Mouse (Mus musculus) G1E (cell line): ENCODE results near the gene Zmynd11. TPM values are rescaled to one million over a fixed set of nuclear protein-coding genes. Genes with fewer than 3 reads are reported as not detected.

Experiments
- ATAC-seq: 2 replicates; pipeline ENCODE4 v1.8.0; 2016; ENCODE audit warnings: mild to moderate bottlenecking; ENCODE audit not compliant: insufficient number of reproducible peaks, poor library complexity, low FRiP score, severe bottlenecking; ENCODE audit errors: extremely low read depth
- DNase-seq: peaks from one replicate; pipeline ENCODE4 v3.0.0; 2012; ENCODE audit warnings: low spot score
- H3K27me3 ChIP-seq: 2 replicates; pipeline ENCODE4 v1.6.1; 2012; ENCODE audit warnings: mild to moderate bottlenecking, low read length, inconsistent platforms; ENCODE audit not compliant: insufficient read depth
- H3K36me3 ChIP-seq: replicated peaks from 2 replicates; pipeline ENCODE3; 2012; ENCODE audit warnings: mild to moderate bottlenecking, inconsistent platforms
- H3K4me1 ChIP-seq: 2 replicates; pipeline ENCODE4 v1.6.1; 2012; ENCODE audit warnings: low read depth, low read length, inconsistent platforms, mixed read lengths; ENCODE audit not compliant: insufficient read depth
- H3K4me3 ChIP-seq: 2 replicates; pipeline ENCODE4 v1.5.1; 2012; ENCODE audit warnings: low read depth, mild to moderate bottlenecking, inconsistent platforms, low read length, moderate library complexity, mixed read lengths
- H3K9me3 ChIP-seq: replicated peaks from 2 replicates; pipeline ENCODE4 v1.6.1; 2012; ENCODE audit warnings: inconsistent platforms
- CTCF ChIP-seq: IDR thresholded peaks from 2 replicates; pipeline ENCODE4 v1.5.1; 2012; ENCODE audit warnings: low read depth, low read length, inconsistent platforms, mixed read lengths
- GATA1 ChIP-seq: IDR thresholded peaks from 2 replicates; pipeline ENCODE4 v1.6.1; 2012; ENCODE audit warnings: borderline replicate concordance, low read length, inconsistent platforms, mixed read lengths
- GATA2 ChIP-seq: IDR thresholded peaks from 2 replicates; pipeline ENCODE4 v1.6.1; 2012; ENCODE audit warnings: low read depth, low read length, inconsistent platforms, borderline replicate concordance
- POLR2AphosphoS5 ChIP-seq: IDR thresholded peaks from 2 replicates; pipeline ENCODE4 v1.6.1; 2012; ENCODE audit warnings: low read depth, low read length, inconsistent platforms; ENCODE audit not compliant: insufficient replicate concordance
- TAL1 ChIP-seq: conservative IDR thresholded peaks from 2 replicates; pipeline ENCODE4 v1.6.1; 2012; ENCODE audit warnings: low read depth, low read length, inconsistent platforms, mixed read lengths
- polyA plus RNA-seq: library from polyadenylated mRNA; stranded (reverse); fragments of >175 nt; gene quantifications from 2 replicates; pipeline ENCODE4 v1.2.3, GENCODE M21; 2012
- total RNA-seq, 2 experiments: library from RNA; stranded (forward) in 1 of 2; stranded (reverse) in 1 of 2; fragments of 200-1000 nt in 1 of 2; fragments of >200 nt in 1 of 2; fragmentation: Nextera tagmentation in 1 of 2; gene quantifications; 2 replicates each; pipeline ENCODE4 v1.2.3; 2014 to 2017

Zmynd11 gene
- total and polyA plus RNA-seq, 3 experiments: 23.8 to 90.0 (median 76.9) TPM

DNA sequence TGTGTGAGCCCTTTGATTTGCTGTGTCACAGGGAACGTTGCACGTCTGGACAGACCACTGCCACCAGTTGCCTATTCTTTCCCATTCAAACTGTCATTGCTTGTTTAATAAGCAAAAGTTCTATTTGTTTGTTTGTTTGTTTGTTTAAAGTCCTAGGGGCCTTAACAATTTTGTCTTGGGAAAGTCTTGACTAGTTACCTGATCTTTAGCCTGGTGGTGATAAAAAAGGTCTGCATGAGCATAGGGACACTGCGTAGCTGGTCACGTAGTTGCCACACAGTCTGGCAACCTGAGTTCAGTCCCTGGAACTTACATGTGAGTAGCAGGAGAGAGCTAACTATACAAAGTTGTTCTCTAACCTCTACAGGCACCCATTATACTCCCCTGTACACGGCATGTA is 95.9 kb downstream of the Zmynd11 start:
- no peak for DNase-seq
- ATAC-seq: no peak
- TF ChIP-seq GATA1: no peak
- TF ChIP-seq GATA2: no peak
- no peak for TF ChIP-seq TAL1
- no peak for TF ChIP-seq CTCF
- TF ChIP-seq POLR2AphosphoS5: no peak
- Histone ChIP-seq H3K27me3 (peaks cover 19% of the 10 kb centered on the region), H3K4me1 (no peaks in the 10 kb centered on the region), H3K4me3 (no peak overlapping the region), H3K9me3 (no peaks in the 10 kb centered on the region), H3K36me3 (no peaks in the 10 kb centered on the region)

DNA sequence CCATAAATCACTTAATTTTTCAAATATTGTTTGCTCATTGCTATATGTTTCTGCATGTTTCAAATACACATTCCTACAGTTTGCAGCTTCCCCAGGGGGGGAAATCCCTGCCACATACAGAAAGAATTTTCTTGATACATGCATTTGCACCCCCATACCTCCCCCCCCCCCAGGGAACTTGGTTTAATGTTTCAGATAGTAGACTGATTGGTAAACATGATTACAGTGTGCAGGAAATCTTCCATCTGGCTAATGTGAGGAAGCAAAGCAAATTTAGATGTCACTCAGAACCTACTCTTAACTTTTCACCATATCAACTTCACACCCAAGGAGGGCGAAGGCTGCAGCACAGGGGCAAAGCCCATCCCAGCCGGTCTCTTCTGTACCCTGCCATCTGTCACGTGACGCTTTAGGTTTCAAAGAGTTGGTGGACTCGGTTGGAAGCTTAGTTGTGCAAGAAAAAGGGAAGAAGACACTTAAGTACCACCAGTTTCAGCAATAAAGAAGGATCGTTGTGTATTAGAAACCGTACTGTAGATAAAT is 97.1 kb downstream of the Zmynd11 start:
- H3K36me3 ChIP-seq: no peaks in the 10 kb centered on the region
- no peaks in the 10 kb centered on the region for H3K9me3 ChIP-seq
- ATAC-seq (no peak), DNase-seq (no peak)
- TF ChIP-seq GATA2 (no peak), TAL1 (no peak), CTCF (no peak)
- H3K4me3 ChIP-seq: no peak overlapping the region
- no peaks in the 10 kb centered on the region for H3K4me1 ChIP-seq
- peaks cover 22% of the 10 kb centered on the region for H3K27me3 ChIP-seq

DNA sequence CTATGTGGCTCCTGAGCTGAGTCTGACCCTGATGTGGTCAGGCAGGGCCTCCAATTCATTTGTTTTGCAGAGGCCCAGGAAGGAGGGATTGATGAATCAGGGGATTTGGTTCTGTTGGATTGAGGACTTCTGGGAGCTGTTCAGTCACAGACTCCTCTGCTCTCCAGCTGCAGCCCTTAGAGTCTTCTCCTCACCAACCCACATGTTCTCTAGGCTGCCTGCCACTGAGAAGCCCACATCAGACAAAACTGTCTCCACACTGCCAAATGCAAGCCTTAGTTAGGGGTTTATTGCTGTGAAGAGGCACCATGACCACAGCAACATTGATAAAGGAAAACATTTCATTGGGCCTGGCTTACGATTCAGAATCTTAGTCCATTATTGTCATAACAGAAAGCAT is 101.5 kb downstream of the Zmynd11 start:
- H3K4me3 ChIP-seq: no peak overlapping the region
- no peaks in the 10 kb centered on the region for H3K9me3 ChIP-seq
- no peak for DNase-seq
- H3K36me3 ChIP-seq: no peaks in the 10 kb centered on the region
- H3K27me3 ChIP-seq: peaks cover 14% of the 10 kb centered on the region
- TF ChIP-seq GATA1 (no peak), TAL1 (no peak), POLR2AphosphoS5 (no peak), CTCF (no peak)
- ATAC-seq: no peak
- peaks cover 13% of the 10 kb centered on the region for H3K4me1 ChIP-seq

DNA sequence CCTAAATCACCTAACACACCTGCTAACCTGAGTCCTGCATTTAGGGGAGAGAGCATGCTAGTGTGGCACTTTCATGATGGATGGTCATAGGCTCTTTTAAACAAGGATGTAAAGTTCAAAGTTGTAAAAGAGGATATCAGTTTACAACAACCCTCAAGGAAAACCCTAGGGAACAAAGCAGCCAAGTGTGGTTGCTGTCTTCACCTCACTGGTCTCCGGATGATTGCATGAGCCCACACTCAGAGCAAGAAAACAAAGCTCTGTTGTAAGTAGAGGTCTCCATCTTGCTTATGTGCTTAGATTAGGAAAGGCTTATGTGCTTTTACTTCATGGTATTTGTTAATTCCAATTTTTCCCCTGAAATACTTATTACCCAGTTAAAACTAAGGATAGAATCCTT is 104.4 kb downstream of the Zmynd11 start:
- Histone ChIP-seq H3K4me1 (peaks cover 13% of the 10 kb centered on the region), H3K36me3 (no peaks in the 10 kb centered on the region), H3K27me3 (peaks cover 8% of the 10 kb centered on the region), H3K4me3 (no peak overlapping the region), H3K9me3 (no peaks in the 10 kb centered on the region)
- ATAC-seq (peak; percentile 4; the same call in 1 of the 2 replicates), DNase-seq (no peak)
- TF ChIP-seq TAL1 (no peak), CTCF (no peak), POLR2AphosphoS5 (no peak), GATA2 (no peak), GATA1 (no peak)

DNA sequence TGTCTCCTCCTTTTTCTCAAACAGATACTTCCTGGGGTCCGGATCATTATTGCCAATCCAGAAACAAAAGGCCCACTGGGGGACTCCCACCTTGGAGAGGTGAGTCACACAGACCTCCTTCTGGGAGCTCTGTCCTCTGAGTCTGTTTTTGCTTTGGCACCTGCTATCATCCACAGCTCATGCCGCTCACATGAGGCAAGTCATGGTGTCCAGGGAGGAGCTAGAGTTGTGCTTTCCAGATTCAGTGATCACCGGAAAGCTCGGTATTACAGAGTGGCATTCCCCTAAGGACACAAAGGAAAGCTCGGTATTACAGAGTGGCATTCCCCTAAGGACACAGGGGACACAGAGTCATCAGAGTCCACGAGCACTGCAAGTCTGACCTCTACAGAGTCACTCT is 108.5 kb downstream of the Zmynd11 start:
- Histone ChIP-seq H3K9me3 (no peaks in the 10 kb centered on the region), H3K36me3 (no peaks in the 10 kb centered on the region), H3K27me3 (0 out of 2 replicates have a peak, but pooled peaks cover 4% of the 10 kb centered on the region), H3K4me3 (no peak overlapping the region), H3K4me1 (peaks cover 10% of the 10 kb centered on the region)
- no peak for ATAC-seq
- TF ChIP-seq TAL1 (no peak), POLR2AphosphoS5 (no peak), GATA1 (no peak), CTCF (no peak), GATA2 (no peak)
- no peak for DNase-seq

DNA sequence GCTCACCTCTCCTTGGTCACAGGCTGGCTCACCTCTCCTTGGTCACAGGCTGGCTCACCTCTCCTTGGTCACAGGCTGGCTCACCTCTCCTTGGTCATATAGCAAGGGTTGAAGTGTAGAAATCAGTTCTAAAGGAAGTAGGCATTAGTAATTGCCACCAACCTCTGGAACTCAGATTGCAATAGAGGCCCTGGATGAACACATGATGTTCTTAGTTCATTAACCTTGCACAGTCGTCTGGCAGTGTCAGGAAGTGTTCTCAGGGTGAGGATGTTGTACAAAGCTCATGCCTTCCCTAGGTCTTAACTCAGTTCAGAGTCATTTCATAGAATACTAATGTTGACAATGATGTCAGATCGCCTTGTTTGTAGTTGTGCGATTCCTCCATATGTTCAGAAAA is 112.1 kb downstream of the Zmynd11 start:
- no peaks in the 10 kb centered on the region for H3K9me3 ChIP-seq
- 0 out of 2 replicates have a peak, but pooled peaks cover 6% of the 10 kb centered on the region for H3K27me3 ChIP-seq
- DNase-seq (no peak), ATAC-seq (no peak)
- no peaks in the 10 kb centered on the region for H3K36me3 ChIP-seq
- TF ChIP-seq CTCF: no peak
- H3K4me3 ChIP-seq: no peak overlapping the region
- no peaks in the 10 kb centered on the region for H3K4me1 ChIP-seq

DNA sequence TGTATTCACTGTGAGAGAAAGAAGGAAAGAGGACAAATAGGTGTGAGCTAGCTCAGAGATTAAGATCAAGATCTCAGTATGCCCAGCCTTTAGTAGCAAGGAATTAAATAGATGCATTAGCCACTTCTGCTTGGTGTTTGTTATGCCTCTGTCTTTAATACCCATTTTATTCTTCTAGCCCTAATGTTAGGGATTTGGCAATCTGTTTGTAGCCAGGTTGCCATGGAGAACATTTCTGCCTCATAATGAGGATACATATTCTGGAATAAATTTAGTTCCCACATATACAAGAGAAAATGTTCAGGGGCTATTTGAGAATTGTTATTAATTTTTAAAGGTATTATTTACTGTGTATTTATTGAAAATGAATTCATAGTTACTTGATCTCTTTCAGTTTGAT is 114.5 kb downstream of the Zmynd11 start:
- no peaks in the 10 kb centered on the region for H3K4me1 ChIP-seq
- H3K9me3 ChIP-seq: no peaks in the 10 kb centered on the region
- H3K27me3 ChIP-seq: peaks cover 7% of the 10 kb centered on the region; the same call in 1 of the 2 replicates
- no peak overlapping the region for H3K4me3 ChIP-seq
- DNase-seq (no peak), ATAC-seq (no peak)
- TF ChIP-seq GATA2: no peak
- H3K36me3 ChIP-seq: no peaks in the 10 kb centered on the region

DNA sequence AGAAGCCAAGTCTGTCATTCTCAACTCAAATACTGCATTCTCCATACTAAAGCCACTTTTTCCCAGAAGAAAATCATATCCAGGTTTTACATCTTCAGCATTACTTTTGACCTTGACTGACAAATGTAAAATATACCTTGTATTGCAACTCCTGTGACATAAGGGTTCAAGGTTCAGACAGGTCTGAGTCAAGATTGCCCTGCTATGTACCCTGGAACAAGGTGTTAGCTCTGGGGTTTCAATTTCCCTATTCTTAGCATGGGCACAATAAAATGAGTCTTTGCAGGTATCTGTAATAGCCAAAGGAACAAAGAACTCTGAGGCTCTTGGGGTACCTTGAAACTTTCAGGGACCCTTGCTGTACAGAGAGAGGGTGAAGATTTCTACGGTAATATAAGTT is 115.2 kb downstream of the Zmynd11 start:
- H3K4me1 ChIP-seq: no peaks in the 10 kb centered on the region
- H3K4me3 ChIP-seq: no peak overlapping the region
- TF ChIP-seq TAL1: no peak
- TF ChIP-seq GATA1: no peak
- TF ChIP-seq CTCF: no peak
- no peak for TF ChIP-seq GATA2
- no peak for TF ChIP-seq POLR2AphosphoS5

More for the DNA sequence above, 115.2 kb downstream of the Zmynd11 start:
- no peak for DNase-seq
- peaks cover 11% of the 10 kb centered on the region; the same call in 1 of the 2 replicates for H3K27me3 ChIP-seq
- H3K9me3 ChIP-seq: no peaks in the 10 kb centered on the region
- no peaks in the 10 kb centered on the region for H3K36me3 ChIP-seq
- no peak for ATAC-seq
